Mouse (Mus musculus) limb, embryonic 12.5 days (tissue): Measurements from ENCODE around the gene Hbq1b. TPM values are rescaled to one million over a fixed set of nuclear protein-coding genes. Genes with fewer than 3 reads are reported as not detected.
"Not testable (repeated sequence)": the region's sequence is repeated elsewhere in the genome, so short reads cannot be mapped to it uniquely, and the experiment has no call there.

Experiments used
- ATAC-seq: fragments of 200-750 bp; cut with Nextera tagmentation; 2 replicates; pipeline ENCODE4 v1.8.0; 2017; ENCODE audit warnings: low read depth, moderate TSS enrichment; ENCODE audit not compliant: insufficient number of reproducible peaks, insufficient read depth, low FRiP score, low TSS enrichment
- H3K27ac ChIP-seq: fragments of 300-500 bp; sonication (generic); 2 replicates; pipeline ENCODE4 v1.5.1; 2016; ENCODE audit warnings: mild to moderate bottlenecking, moderate library complexity
- H3K27me3 ChIP-seq: fragments of 300-500 bp; sonication (generic); 2 replicates; pipeline ENCODE4 v1.6.1; 2016; ENCODE audit warnings: mild to moderate bottlenecking, moderate library complexity
- H3K36me3 ChIP-seq: fragments of 300-500 bp; sonication (generic); 2 replicates; pipeline ENCODE4 v1.6.1; 2016; ENCODE audit warnings: mild to moderate bottlenecking, moderate library complexity
- H3K4me1 ChIP-seq: fragments of 300-500 bp; sonication (generic); replicated peaks from 2 replicates; pipeline ENCODE4 v1.6.1; 2016
- H3K4me2 ChIP-seq: fragments of 300-500 bp; sonication (generic); 2 replicates; pipeline ENCODE4 v1.6.1; 2016; ENCODE audit warnings: mild to moderate bottlenecking, moderate library complexity
- H3K4me3 ChIP-seq: fragments of 300-500 bp; sonication (generic); replicated peaks from 2 replicates; pipeline ENCODE4 v1.5.1; 2016; ENCODE audit warnings: mild to moderate bottlenecking
- H3K9ac ChIP-seq: fragments of 300-500 bp; sonication (generic); replicated peaks from 2 replicates; pipeline ENCODE4 v1.6.1; 2016; ENCODE audit warnings: mild to moderate bottlenecking, moderate library complexity
- H3K9me3 ChIP-seq: fragments of 300-500 bp; sonication (generic); 2 replicates; pipeline ENCODE4 v1.6.1; 2016; ENCODE audit warnings: mild to moderate bottlenecking, moderate library complexity
- WGBS: fragments of 180-500 bp; shearing (Covaris S2); methylation state at CpG from one replicate; pipeline ENCODE4 v1.1.7; 2016; 5-methylcytosine and 5-hydroxymethylcytosine counted together
- polyA plus RNA-seq: library from polyadenylated mRNA; unstranded; fragments of >200 nt; fragmentation: Nextera tagmentation; extraction: Ambion mirVana; gene quantifications from 2 replicates; pipeline ENCODE4 v1.2.1, GENCODE M21; 2016

The Hbq1b gene
- polyA plus RNA-seq, 1 experiment from 2014 or later = 3.9 TPM

- Histone ChIP-seq H3K27ac (no peak overlapping the region), H3K9ac (no peak overlapping the region), H3K36me3 (no peaks in the 10 kb centered on the region), H3K27me3 (no peaks in the 10 kb centered on the region), H3K4me3 (no peak overlapping the region), H3K4me1 (peaks cover 5% of the 10 kb centered on the region), H3K9me3 (no peaks in the 10 kb centered on the region), H3K4me2 (no peak overlapping the region)
- WGBS = 83% methylated on average over 5 of the region's 5 CpGs
- ATAC-seq = no peak
Measured at GRCm38 (mm10) chr11:32268952-32269351, 17.8 kb upstream of the Hbq1b start.

- Histone ChIP-seq H3K9ac (no peak overlapping the region), H3K4me1 (peaks cover 5% of the 10 kb centered on the region), H3K9me3 (no peaks in the 10 kb centered on the region), H3K4me2 (no peak overlapping the region), H3K4me3 (no peak overlapping the region), H3K27me3 (peaks cover 2% of the 10 kb centered on the region), H3K36me3 (no peaks in the 10 kb centered on the region), H3K27ac (no peak overlapping the region)
- no peak for ATAC-seq
- WGBS = 38% methylated on average over 4 of the region's 4 CpGs
Measured at GRCm38 (mm10) chr11:32271178-32271577, 15.6 kb upstream of the Hbq1b start.

GRCm38 (mm10) chr11:32276347-32276746, 10.4 kb upstream of the Hbq1b start, which contains the start of gene Hba-x:
TSS of gene Hba-x (plus strand) at chr11:32276400.
- H3K36me3 ChIP-seq = no peaks in the 10 kb centered on the region
- H3K9me3 ChIP-seq = no peaks in the 10 kb centered on the region
- no peak within 1 kb of the TSS for H3K9ac ChIP-seq
- H3K27ac ChIP-seq = no peak within 1 kb of the TSS
- no peak within 1 kb of the TSS for H3K4me2 ChIP-seq
- H3K27me3 ChIP-seq = peaks cover 31% of the 10 kb centered on the region
- no peak for ATAC-seq
- no peaks in the 10 kb centered on the region for H3K4me1 ChIP-seq
- H3K4me3 ChIP-seq = no peak within 1 kb of the TSS
- 78% methylated on average over 3 of the region's 3 CpGs for WGBS

- no peak for ATAC-seq
- Histone ChIP-seq H3K4me2 (no peak overlapping the region), H3K27me3 (peaks cover 37% of the 10 kb centered on the region), H3K27ac (no peak overlapping the region), H3K9ac (no peak overlapping the region), H3K36me3 (no peaks in the 10 kb centered on the region), H3K4me3 (no peak overlapping the region), H3K4me1 (no peaks in the 10 kb centered on the region), H3K9me3 (no peaks in the 10 kb centered on the region)
- WGBS = 69% methylated on average over 21 of the region's 21 CpGs
Measured at GRCm38 (mm10) chr11:32277736-32278457, 8.9 kb upstream of the Hbq1b start.

DNA sequence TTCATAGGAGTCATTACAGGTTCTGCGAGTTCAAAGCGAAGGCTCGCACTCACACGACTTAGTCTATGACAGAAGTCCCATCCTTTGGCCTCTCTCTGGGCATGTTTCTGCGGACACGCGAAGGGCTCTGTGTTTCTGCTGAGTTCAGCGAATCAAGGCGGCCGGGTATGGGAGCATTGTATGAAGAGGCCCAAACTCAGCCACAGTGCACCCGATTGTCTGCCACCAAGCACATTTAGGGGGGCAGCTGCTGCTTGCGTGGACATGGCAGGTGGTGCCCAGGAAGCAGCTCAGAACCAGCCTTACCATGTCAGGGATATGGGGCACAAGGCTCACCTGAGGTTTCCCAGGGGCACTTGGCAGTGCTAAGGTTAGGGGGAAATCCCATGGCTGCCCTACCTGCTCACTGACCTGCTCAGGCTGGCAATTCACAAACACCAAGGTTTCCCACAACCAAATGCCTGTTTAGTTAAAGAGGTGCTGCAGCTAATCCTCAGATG, 8.3 kb upstream of the Hbq1b start:
- H3K4me1 ChIP-seq = no peaks in the 10 kb centered on the region
- no peak for ATAC-seq
- H3K27ac ChIP-seq = no peak overlapping the region
- 81% methylated on average over 12 of the region's 12 CpGs for WGBS
- H3K9me3 ChIP-seq = no peaks in the 10 kb centered on the region
- no peaks in the 10 kb centered on the region for H3K36me3 ChIP-seq
- no peak overlapping the region for H3K4me3 ChIP-seq
- H3K27me3 ChIP-seq = peaks cover 37% of the 10 kb centered on the region
- no peak overlapping the region for H3K4me2 ChIP-seq
- H3K9ac ChIP-seq = no peak overlapping the region

- Histone ChIP-seq H3K4me1 (no peaks in the 10 kb centered on the region), H3K27me3 (peaks cover 37% of the 10 kb centered on the region), H3K36me3 (no peaks in the 10 kb centered on the region), H3K4me3 (no peak overlapping the region), H3K9me3 (no peaks in the 10 kb centered on the region), H3K4me2 (no peak overlapping the region), H3K27ac (no peak overlapping the region), H3K9ac (no peak overlapping the region)
- WGBS = 73% methylated on average over 2 of the region's 2 CpGs
- no peak for ATAC-seq
Measured at GRCm38 (mm10) chr11:32280646-32281045, 6.1 kb upstream of the Hbq1b start.

GRCm38 (mm10) chr11:32281416-32282144, 5.2 kb upstream of the Hbq1b start:
- no peaks in the 10 kb centered on the region for H3K4me1 ChIP-seq
- no peak overlapping the region for H3K9ac ChIP-seq
- H3K4me3 ChIP-seq = no peak overlapping the region
- no peaks in the 10 kb centered on the region for H3K9me3 ChIP-seq
- no peak overlapping the region for H3K27ac ChIP-seq
- H3K36me3 ChIP-seq = no peaks in the 10 kb centered on the region
- H3K4me2 ChIP-seq = no peak overlapping the region
- WGBS = 73% methylated on average over 1 of the region's 1 CpGs
- ATAC-seq = no peak
- peaks cover 31% of the 10 kb centered on the region for H3K27me3 ChIP-seq

DNA sequence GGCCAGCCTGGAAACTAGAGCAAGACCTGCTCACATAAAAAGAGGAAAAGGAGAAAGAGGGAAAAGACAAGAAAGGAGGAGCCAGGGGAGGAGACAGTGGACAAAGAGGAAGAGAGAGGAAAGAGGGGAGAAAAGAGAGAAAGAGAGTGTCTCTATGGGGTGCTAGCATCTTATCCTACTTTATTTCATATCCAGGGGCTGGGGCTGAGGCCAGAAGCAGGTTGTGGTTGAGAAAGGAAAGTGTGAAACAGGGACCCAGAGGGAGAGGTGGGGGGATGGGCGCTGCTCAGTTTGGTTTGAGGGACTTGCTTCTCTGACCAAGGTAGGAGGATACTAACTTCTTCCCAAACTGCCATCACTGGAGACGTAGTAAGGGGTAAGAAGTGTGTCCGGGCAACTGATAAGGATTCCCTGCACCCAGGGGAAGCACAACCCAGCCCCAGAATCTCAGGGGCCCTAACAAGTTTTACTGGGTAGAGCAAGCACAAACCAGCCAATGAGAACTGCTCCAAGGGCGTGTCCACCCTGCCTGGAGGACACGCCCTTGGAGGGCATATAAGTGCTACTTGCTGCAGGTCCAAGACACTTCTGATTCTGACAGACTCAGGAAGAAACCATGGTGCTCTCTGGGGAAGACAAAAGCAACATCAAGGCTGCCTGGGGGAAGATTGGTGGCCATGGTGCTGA, 3.5 kb upstream of the Hbq1b start, which contains the start of gene Hba-a1:
Gene Hba-a1, plus strand, starts transcription at position 421 of the 687 bp plus-strand sequence.
- not testable (repeated sequence) for H3K9me3 ChIP-seq, H3K4me2 ChIP-seq, H3K27ac ChIP-seq, H3K36me3 ChIP-seq, H3K9ac ChIP-seq, H3K4me3 ChIP-seq, H3K4me1 ChIP-seq, ATAC-seq
- peaks cover 25% of the 10 kb centered on the region for H3K27me3 ChIP-seq
- 73% methylated on average over 1 of the region's 5 CpGs for WGBS

GRCm38 (mm10) chr11:32284582-32284981, 2.2 kb upstream of the Hbq1b start:
- H3K27me3 ChIP-seq = peaks cover 23% of the 10 kb centered on the region
- not testable (repeated sequence) for H3K9ac ChIP-seq, H3K4me2 ChIP-seq, H3K4me3 ChIP-seq, H3K27ac ChIP-seq, H3K36me3 ChIP-seq, H3K9me3 ChIP-seq, ATAC-seq, H3K4me1 ChIP-seq
- WGBS = 55% methylated on average over 2 of the region's 2 CpGs

DNA sequence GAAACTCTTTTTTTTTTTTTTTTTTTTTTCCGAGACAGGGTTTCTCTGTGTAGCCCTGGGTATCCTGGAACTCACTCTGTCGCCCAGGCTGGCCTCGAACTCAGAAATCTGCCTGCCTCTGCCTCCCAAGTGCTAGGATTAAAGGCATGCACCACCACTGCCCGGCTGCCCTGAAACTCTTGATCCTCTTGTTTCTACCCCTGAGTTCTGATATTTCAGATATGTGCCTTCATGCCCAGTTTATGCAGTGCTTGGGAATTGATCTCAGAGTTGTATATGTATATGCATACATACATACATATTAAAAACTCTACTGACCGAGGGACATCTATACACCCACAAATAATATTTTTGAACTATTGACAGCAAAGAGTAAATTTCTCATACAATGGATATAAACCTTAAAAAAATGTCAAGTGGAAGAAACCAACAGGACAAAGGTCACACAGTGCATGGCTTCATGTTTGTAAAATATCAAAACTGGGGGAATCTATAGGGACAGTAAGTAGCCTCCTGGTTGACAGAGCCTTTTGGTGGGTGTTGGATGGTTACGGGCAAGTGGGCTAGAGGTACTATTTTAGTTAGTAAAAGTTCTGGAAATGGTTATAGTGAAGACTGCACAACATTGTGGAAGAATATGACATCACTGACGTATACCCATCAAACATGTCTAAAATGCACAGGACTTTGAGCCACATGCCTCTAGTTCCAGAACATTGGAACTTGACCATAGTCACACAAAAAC, 1.6 kb upstream of the Hbq1b start:
- no peak overlapping the region for H3K9ac ChIP-seq
- H3K27me3 ChIP-seq = peaks cover 23% of the 10 kb centered on the region
- H3K9me3 ChIP-seq = no peaks in the 10 kb centered on the region
- no peak overlapping the region for H3K4me2 ChIP-seq
- no peaks in the 10 kb centered on the region for H3K4me1 ChIP-seq
- H3K4me3 ChIP-seq = no peak overlapping the region
- no peak overlapping the region for H3K27ac ChIP-seq
- 78% methylated on average over 7 of the region's 7 CpGs for WGBS
- H3K36me3 ChIP-seq = no peaks in the 10 kb centered on the region
- ATAC-seq = no peak

DNA sequence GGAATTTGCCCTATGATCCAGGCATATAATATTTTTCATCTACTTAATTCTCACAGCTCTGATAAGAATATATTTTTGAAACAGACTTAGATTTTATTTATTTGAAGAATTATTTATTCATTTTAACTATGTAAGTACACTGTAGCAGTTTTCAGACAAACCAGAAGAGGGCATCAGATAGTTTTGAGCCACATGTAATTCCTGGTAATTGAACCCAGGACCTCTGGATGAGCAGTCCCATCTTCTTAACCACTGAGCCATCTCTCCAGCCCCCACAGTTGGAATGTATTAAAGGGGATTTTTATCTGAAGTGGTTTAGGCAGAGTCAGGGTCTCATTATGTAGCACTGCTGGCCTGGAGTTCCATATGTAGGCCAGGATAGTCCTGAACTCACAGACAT, 878 bp upstream of the Hbq1b start:
- H3K9me3 ChIP-seq, H3K9ac ChIP-seq, ATAC-seq, H3K36me3 ChIP-seq, H3K27ac ChIP-seq, H3K4me3 ChIP-seq, H3K4me2 ChIP-seq, H3K4me1 ChIP-seq: not testable (repeated sequence)
- H3K27me3 ChIP-seq = peaks cover 23% of the 10 kb centered on the region
